Mouse (Mus musculus): ENCODE measurements around the gene Foxb2. TPM values are rescaled to one million over a fixed set of nuclear protein-coding genes. Genes with fewer than 3 reads are reported as not detected.
"Not testable (repeated sequence)": the region's sequence is repeated elsewhere in the genome, so short reads cannot be mapped to it uniquely, and the experiment has no call there.

Gene Foxb2
- polyA plus RNA-seq, 1 experiment from 2014 or later: not detected

GRCm38 (mm10) chr19:16873942-16874861, 597 bp upstream of the Foxb2 start:
- Histone ChIP-seq H3K27ac (ENCODE audit: low read depth, low read length) (no peak overlapping the region), H3K36me3 (ENCODE audit: control insufficient read depth, insufficient read depth, low read length) (no peaks in the 10 kb centered on the region), H3K27me3 (ENCODE audit: control insufficient read depth, insufficient read depth, low read length) (peaks cover 96% of the 10 kb centered on the region), H3K9ac (ENCODE audit: low read depth, low read length) (no peak overlapping the region), H3K9me3 (ENCODE audit: control insufficient read depth, low read length) (no peaks in the 10 kb centered on the region), H3K4me2 (replicated peaks; ENCODE audit: low read depth, low read length) (peak overlapping the region; percentile 74), H3K4me3 (ENCODE audit: low read length) (peak overlapping the region; percentile 29), H3K4me1 (ENCODE audit: control insufficient read depth, insufficient read depth, low read length) (peaks cover 15% of the 10 kb centered on the region)
- no peak for ATAC-seq (ENCODE audit: low FRiP score, low TSS enrichment)
- under 1% methylated on average over 55 of the region's 55 CpGs for WGBS

GRCm38 (mm10) chr19:16872331-16873180, 1.0 kb downstream of the Foxb2 start:
- Histone ChIP-seq H3K36me3 (ENCODE audit: control insufficient read depth, insufficient read depth, low read length) (no peaks in the 10 kb centered on the region), H3K4me1 (ENCODE audit: control insufficient read depth, insufficient read depth, low read length) (peaks cover 15% of the 10 kb centered on the region), H3K9me3 (ENCODE audit: control insufficient read depth, low read length) (no peaks in the 10 kb centered on the region), H3K9ac (ENCODE audit: low read depth, low read length) (peak overlapping the region; percentile 23; the same call in 1 of the 2 replicates), H3K4me3 (ENCODE audit: low read length) (peak overlapping the region; percentile 44), H3K4me2 (replicated peaks; ENCODE audit: low read depth, low read length) (peak overlapping the region; percentile 74), H3K27ac (ENCODE audit: low read depth, low read length) (no peak overlapping the region), H3K27me3 (ENCODE audit: control insufficient read depth, insufficient read depth, low read length) (peaks cover 96% of the 10 kb centered on the region)
- under 1% methylated on average over 79 of the region's 88 CpGs for WGBS
- peak; percentile 51 for ATAC-seq (ENCODE audit: low FRiP score, low TSS enrichment)

- Histone ChIP-seq H3K4me3 (ENCODE audit: low read length) (no peak overlapping the region), H3K4me2 (replicated peaks; ENCODE audit: low read depth, low read length) (no peak overlapping the region)
Observed at GRCm38 (mm10) chr19:16871192-16871760, 2.3 kb downstream of the Foxb2 start.

GRCm38 (mm10) chr19:16870501-16871191, 3.0 kb downstream of the Foxb2 start:
- Histone ChIP-seq H3K36me3 (ENCODE audit: control insufficient read depth, insufficient read depth, low read length) (no peaks in the 10 kb centered on the region), H3K9ac (ENCODE audit: low read depth, low read length) (no peak overlapping the region), H3K9me3 (ENCODE audit: control insufficient read depth, low read length) (no peaks in the 10 kb centered on the region), H3K4me2 (replicated peaks; ENCODE audit: low read depth, low read length) (no peak overlapping the region), H3K27ac (ENCODE audit: low read depth, low read length) (no peak overlapping the region), H3K4me3 (ENCODE audit: low read length) (no peak overlapping the region), H3K27me3 (ENCODE audit: control insufficient read depth, insufficient read depth, low read length) (peaks cover 84% of the 10 kb centered on the region), H3K4me1 (ENCODE audit: control insufficient read depth, insufficient read depth, low read length) (peaks cover 15% of the 10 kb centered on the region)
- ATAC-seq (ENCODE audit: low FRiP score, low TSS enrichment): no peak
- 1% methylated on average over 28 of the region's 28 CpGs for WGBS

More at GRCm38 (mm10) chr19:16871192-16871760, 2.3 kb downstream of the Foxb2 start:
- H3K36me3 ChIP-seq (ENCODE audit: control insufficient read depth, insufficient read depth, low read length): no peaks in the 10 kb centered on the region
- no peak overlapping the region for H3K9ac ChIP-seq (ENCODE audit: low read depth, low read length)
- peaks cover 15% of the 10 kb centered on the region for H3K4me1 ChIP-seq (ENCODE audit: control insufficient read depth, insufficient read depth, low read length)
- WGBS: under 1% methylated on average over 24 of the region's 24 CpGs
- H3K27ac ChIP-seq (ENCODE audit: low read depth, low read length): no peak overlapping the region
- H3K9me3 ChIP-seq (ENCODE audit: control insufficient read depth, low read length): no peaks in the 10 kb centered on the region
- ATAC-seq (ENCODE audit: low FRiP score, low TSS enrichment): no peak
- H3K27me3 ChIP-seq (ENCODE audit: control insufficient read depth, insufficient read depth, low read length): peaks cover 87% of the 10 kb centered on the region

GRCm38 (mm10) chr19:16868534-16868933, 5.1 kb downstream of the Foxb2 start:
- no peak overlapping the region for H3K9ac ChIP-seq (ENCODE audit: low read depth, low read length)
- no peak overlapping the region for H3K4me2 ChIP-seq (replicated peaks; ENCODE audit: low read depth, low read length)
- H3K36me3 ChIP-seq (ENCODE audit: control insufficient read depth, insufficient read depth, low read length): no peaks in the 10 kb centered on the region
- peaks cover 63% of the 10 kb centered on the region for H3K27me3 ChIP-seq (ENCODE audit: control insufficient read depth, insufficient read depth, low read length)
- H3K9me3 ChIP-seq (ENCODE audit: control insufficient read depth, low read length): no peaks in the 10 kb centered on the region
- no peak overlapping the region for H3K4me3 ChIP-seq (ENCODE audit: low read length)
- WGBS: 34% methylated on average over 5 of the region's 5 CpGs
- ATAC-seq (ENCODE audit: low FRiP score, low TSS enrichment): no peak
- H3K27ac ChIP-seq (ENCODE audit: low read depth, low read length): no peak overlapping the region
- peaks cover 4% of the 10 kb centered on the region for H3K4me1 ChIP-seq (ENCODE audit: control insufficient read depth, insufficient read depth, low read length)

- Histone ChIP-seq H3K9ac (ENCODE audit: low read depth, low read length) (no peak overlapping the region), H3K4me1 (ENCODE audit: control insufficient read depth, insufficient read depth, low read length) (no peaks in the 10 kb centered on the region), H3K4me2 (replicated peaks; ENCODE audit: low read depth, low read length) (no peak overlapping the region), H3K27ac (ENCODE audit: low read depth, low read length) (no peak overlapping the region), H3K36me3 (ENCODE audit: control insufficient read depth, insufficient read depth, low read length) (no peaks in the 10 kb centered on the region), H3K9me3 (ENCODE audit: control insufficient read depth, low read length) (no peaks in the 10 kb centered on the region), H3K27me3 (ENCODE audit: control insufficient read depth, insufficient read depth, low read length) (peaks cover 6% of the 10 kb centered on the region; the same call in 1 of the 2 replicates), H3K4me3 (ENCODE audit: low read length) (no peak overlapping the region)
- ATAC-seq (ENCODE audit: low FRiP score, low TSS enrichment): no peak
- WGBS: 74% methylated on average over 4 of the region's 4 CpGs
Observed at GRCm38 (mm10) chr19:16858646-16859045, 15.0 kb downstream of the Foxb2 start.

GRCm38 (mm10) chr19:16856752-16857151, 16.9 kb downstream of the Foxb2 start:
- no peaks in the 10 kb centered on the region for H3K4me1 ChIP-seq (ENCODE audit: control insufficient read depth, insufficient read depth, low read length)
- no peak overlapping the region for H3K4me2 ChIP-seq (replicated peaks; ENCODE audit: low read depth, low read length)
- no peak overlapping the region for H3K9ac ChIP-seq (ENCODE audit: low read depth, low read length)
- H3K27ac ChIP-seq (ENCODE audit: low read depth, low read length): no peak overlapping the region
- ATAC-seq (ENCODE audit: low FRiP score, low TSS enrichment): no peak
- no peak overlapping the region for H3K4me3 ChIP-seq (ENCODE audit: low read length)
- H3K36me3 ChIP-seq (ENCODE audit: control insufficient read depth, insufficient read depth, low read length): no peaks in the 10 kb centered on the region
- 70% methylated on average over 5 of the region's 5 CpGs for WGBS
- H3K9me3 ChIP-seq (ENCODE audit: control insufficient read depth, low read length): no peaks in the 10 kb centered on the region
- H3K27me3 ChIP-seq (ENCODE audit: control insufficient read depth, insufficient read depth, low read length): no peaks in the 10 kb centered on the region

- H3K27me3 ChIP-seq (ENCODE audit: control insufficient read depth, insufficient read depth, low read length); H3K9ac ChIP-seq (ENCODE audit: low read depth, low read length); H3K9me3 ChIP-seq (ENCODE audit: control insufficient read depth, low read length); H3K27ac ChIP-seq (ENCODE audit: low read depth, low read length); H3K4me3 ChIP-seq (ENCODE audit: low read length); H3K36me3 ChIP-seq (ENCODE audit: control insufficient read depth, insufficient read depth, low read length); ATAC-seq (ENCODE audit: low FRiP score, low TSS enrichment); H3K4me1 ChIP-seq (ENCODE audit: control insufficient read depth, insufficient read depth, low read length); H3K4me2 ChIP-seq (replicated peaks; ENCODE audit: low read depth, low read length): not testable (repeated sequence)
- WGBS: 97% methylated on average over 2 of the region's 2 CpGs
Observed at GRCm38 (mm10) chr19:16844091-16844490, 29.5 kb downstream of the Foxb2 start.

Data from kidney, embryonic 14.5 days (tissue).